Mouse (Mus musculus) heart, adult 10 weeks (tissue): ENCODE data around the gene Polr3b. TPM values are rescaled to one million over a fixed set of nuclear protein-coding genes. Genes with fewer than 3 reads are reported as not detected.

ENCODE experiments used
- polyA plus RNA-seq: library from polyadenylated mRNA; stranded (reverse); fragments of 350-450 nt; fragmentation: Illumina TruSeq; extraction: RNeasy Lipid Tissue Mini Kit (QIAGEN cat#74804); gene quantifications from one replicate; pipeline ENCODE4 v1.2.3, GENCODE M21; 2014; ENCODE audit warnings: low read depth, low replicate concordance

Gene Polr3b
- 8.1 TPM for polyA plus RNA-seq

DNA sequence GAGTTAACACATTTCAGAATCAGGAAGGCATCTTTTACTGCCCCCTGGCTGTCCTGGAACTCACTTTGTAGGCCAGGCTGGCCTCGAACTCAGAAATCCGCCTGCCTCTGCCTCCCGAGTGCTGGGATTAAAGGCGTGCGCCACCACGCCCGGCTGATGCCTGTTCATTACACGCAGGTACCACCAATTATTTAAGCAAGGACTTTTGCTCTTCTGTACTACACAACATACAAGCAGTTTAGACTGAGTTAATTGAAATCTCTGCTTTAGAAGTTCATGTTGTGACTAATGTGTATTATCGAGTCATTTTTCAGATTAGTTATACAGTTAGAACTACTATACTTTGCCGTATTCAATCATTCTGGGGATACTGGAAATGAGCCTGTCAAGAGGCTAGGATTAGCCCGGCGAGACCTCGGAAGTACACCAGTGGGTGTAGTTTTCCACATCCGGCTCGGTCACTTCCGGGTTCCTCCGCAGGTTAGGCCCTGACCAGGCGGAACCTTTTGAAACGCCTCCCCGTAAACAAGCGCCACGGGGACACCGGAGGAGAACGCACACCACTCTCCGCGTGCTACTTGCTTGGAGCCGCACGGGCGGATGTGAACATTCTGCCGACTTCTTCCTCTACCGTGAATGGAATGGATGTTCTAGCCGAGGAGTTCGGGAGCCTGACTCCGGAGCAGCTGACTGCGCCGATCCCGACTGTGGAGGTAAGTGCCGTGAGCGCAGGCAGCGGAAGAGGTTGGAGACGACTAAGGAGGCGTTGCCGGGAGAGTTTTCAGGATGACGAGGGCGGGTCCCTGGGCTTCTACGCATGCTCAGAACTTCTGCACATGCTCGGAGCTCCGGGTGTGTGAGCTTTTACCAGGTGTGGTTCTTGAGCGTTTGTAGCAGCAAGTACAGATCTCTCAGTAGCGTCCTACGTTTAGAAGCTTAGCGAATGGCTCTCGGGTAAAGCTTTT lies at the start of gene Polr3b:
Gene Polr3b, plus strand, starts transcription at position 467 of the 965 bp plus-strand sequence.

DNA sequence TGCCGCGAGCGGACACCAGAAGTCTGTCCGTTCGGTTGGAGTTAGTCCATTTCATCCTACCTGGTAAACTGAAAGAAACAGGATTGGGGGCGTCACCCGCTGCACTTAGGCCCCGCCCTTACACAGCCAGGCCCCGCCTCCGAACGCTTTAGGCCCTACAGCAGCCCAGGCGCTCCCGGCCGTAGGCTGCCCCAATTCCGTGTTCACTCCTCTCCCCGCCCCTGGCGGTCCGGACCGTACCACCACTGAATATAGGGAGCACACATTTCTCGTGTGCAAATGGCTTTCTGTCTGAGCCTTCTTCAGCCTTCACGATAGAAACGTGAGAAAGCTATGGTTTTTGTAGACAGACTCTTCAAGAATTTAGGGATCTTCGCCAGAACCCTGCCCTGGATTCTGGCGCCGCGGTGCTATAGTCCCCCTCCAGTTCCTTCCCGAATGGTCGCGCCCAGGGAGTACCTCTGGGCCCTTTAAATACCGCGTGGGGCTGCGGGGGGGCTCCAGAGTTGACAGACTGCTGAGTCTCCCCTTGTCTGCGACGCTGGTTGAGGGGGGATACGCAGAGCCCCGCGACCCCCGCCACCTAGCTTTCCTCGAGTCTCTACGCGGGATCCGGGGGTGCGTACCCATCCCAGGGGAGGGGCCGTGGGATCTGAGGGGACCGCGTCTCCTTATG lies 45.6 kb upstream of the Polr3b start, which contains the start of gene Tcp11l2:
Gene Tcp11l2, plus strand, starts transcription at position 232 of the 676 bp plus-strand sequence.

DNA sequence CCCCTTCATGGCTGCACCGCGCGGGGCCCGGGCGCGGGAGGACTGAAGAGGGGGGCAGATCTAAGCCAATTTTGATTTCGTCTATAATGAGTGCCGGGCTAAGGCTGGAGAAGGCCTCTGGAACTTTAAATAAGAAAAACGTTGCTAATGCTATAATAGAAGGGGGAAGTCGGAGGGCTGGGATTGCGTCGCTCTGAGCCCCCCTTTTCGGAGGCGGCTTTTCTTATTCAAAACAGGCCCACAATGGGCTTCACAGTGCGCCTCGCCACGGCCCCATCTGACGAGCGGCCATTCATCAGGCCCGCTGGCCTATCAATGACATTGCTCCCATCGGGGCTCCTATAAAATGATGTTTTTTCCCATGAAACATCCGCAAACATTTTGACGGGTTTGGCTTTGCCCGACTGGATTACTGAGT lies 133.7 kb downstream of the Polr3b start, which contains the start of gene Rfx4:
Gene Rfx4, plus strand, starts transcription at position 277 of the 418 bp plus-strand sequence.

Other genes with a start within 250 kb of the Polr3b start
- gene Nuak1, start 181.7 kb upstream of the Polr3b start, polyA plus RNA-seq: 15.4 TPM
- 25.8 TPM for gene Ckap4, start 88.2 kb upstream of the Polr3b start, polyA plus RNA-seq
- gene Tcp11l2, start 45.7 kb upstream of the Polr3b start, polyA plus RNA-seq: 130 TPM
- gene Rfx4, start 133.8 kb downstream of the Polr3b start, polyA plus RNA-seq: not detected